Mouse (Mus musculus) MEL (cell line): ENCODE data around the gene Dbn1. TPM values are rescaled to one million over a fixed set of nuclear protein-coding genes. Genes with fewer than 3 reads are reported as not detected.

Experiments
- DNase-seq: peaks from one replicate; pipeline ENCODE4 v3.0.0; 2011; ENCODE audit warnings: low read depth, low spot score
- H3K27ac ChIP-seq: 2 replicates; pipeline ENCODE4 v1.5.1; 2012; ENCODE audit warnings: low read depth, mild to moderate bottlenecking, control low read depth, low read length, moderate library complexity; ENCODE audit not compliant: control insufficient read depth
- H3K27me3 ChIP-seq, 2 experiments: fragments of 150-350 bp in 1 of 2; sonication (generic) in 1 of 2; 2 replicates each; pipeline ENCODE4 v1.6.1; 2012; ENCODE audit warnings: low read length in 2 of 2, mild to moderate bottlenecking in 2 of 2, improper control_type of control experiment in 1 of 2, moderate library complexity in 1 of 2; ENCODE audit not compliant: insufficient read depth in 2 of 2, control insufficient read depth in 1 of 2
- H3K36me3 ChIP-seq, 2 experiments: 2 replicates each; pipeline ENCODE4 v1.6.1; 2012 to 2014; ENCODE audit warnings: low read length in 2 of 2, improper control_type of control experiment in 1 of 2, inconsistent platforms in 1 of 2, mild to moderate bottlenecking in 1 of 2; ENCODE audit not compliant: insufficient read depth in 2 of 2, control insufficient read depth in 1 of 2
- H3K4me1 ChIP-seq, 2 experiments: fragments of 150-350 bp in 1 of 2; sonication (generic) in 1 of 2; 2 replicates each; pipeline ENCODE4 v1.6.1; 2012; ENCODE audit warnings: low read length in 2 of 2, improper control_type of control experiment in 1 of 2, mild to moderate bottlenecking in 1 of 2; ENCODE audit not compliant: insufficient read depth in 2 of 2, control insufficient read depth in 1 of 2
- H3K4me3 ChIP-seq, 2 experiments: fragments of 150-350 bp in 1 of 2; sonication (generic) in 1 of 2; 2 replicates each; pipeline ENCODE4 v1.5.1; 2012; ENCODE audit warnings: low read depth in 2 of 2, low read length in 2 of 2, mild to moderate bottlenecking in 2 of 2, moderate library complexity in 2 of 2, control low read depth in 1 of 2, improper control_type of control experiment in 1 of 2; ENCODE audit not compliant: control insufficient read depth in 1 of 2, insufficient read depth in 1 of 2
- H3K79me2 ChIP-seq: 2 replicates; pipeline ENCODE4 v1.6.1; 2012; ENCODE audit warnings: mild to moderate bottlenecking, low read length, moderate library complexity; ENCODE audit not compliant: control insufficient read depth, poor library complexity, insufficient read depth
- H3K9ac ChIP-seq: 2 replicates; pipeline ENCODE4 v1.6.1; 2012; ENCODE audit warnings: low read depth, mild to moderate bottlenecking, control low read depth, low read length, moderate library complexity; ENCODE audit not compliant: control insufficient read depth, poor library complexity, severe bottlenecking
- H3K9me3 ChIP-seq: fragments of 150-350 bp; sonication (generic); replicated peaks from 2 replicates; pipeline ENCODE4 v1.6.1; 2012; ENCODE audit warnings: mild to moderate bottlenecking, low read length, improper control_type of control experiment, moderate library complexity; ENCODE audit not compliant: insufficient read depth
- CHD2 ChIP-seq: IDR thresholded peaks from 2 replicates; pipeline ENCODE4 v1.6.1; 2011; ENCODE audit warnings: low read length, improper control_type of control experiment
- E2F4 ChIP-seq: IDR thresholded peaks from 2 replicates; pipeline ENCODE4 v1.6.1; 2011; ENCODE audit warnings: low read depth, low read length, improper control_type of control experiment, borderline replicate concordance
- GATA1 ChIP-seq: IDR thresholded peaks from 2 replicates; pipeline ENCODE4 v1.6.1; 2011; ENCODE audit warnings: low read depth, low read length, improper control_type of control experiment
- MAZ ChIP-seq: IDR thresholded peaks from 2 replicates; pipeline ENCODE4 v1.6.1; 2012; ENCODE audit warnings: low read depth, mild to moderate bottlenecking, inconsistent platforms, low read length, improper control_type of control experiment
- MEF2A ChIP-seq: IDR thresholded peaks from 2 replicates; pipeline ENCODE4 v1.6.1; 2014; ENCODE audit warnings: low read depth, mild to moderate bottlenecking, inconsistent platforms, low read length, improper control_type of control experiment; ENCODE audit not compliant: poor library complexity, insufficient replicate concordance, severe bottlenecking; ENCODE audit errors: extremely low read depth
- MXI1 ChIP-seq: IDR thresholded peaks from 2 replicates; pipeline ENCODE4 v1.6.1; 2011; ENCODE audit warnings: mild to moderate bottlenecking, low read depth, low read length, improper control_type of control experiment
- MYC ChIP-seq: IDR thresholded peaks from 2 replicates; pipeline ENCODE4 v1.6.1; 2011; ENCODE audit warnings: low read depth, mild to moderate bottlenecking, low read length, improper control_type of control experiment, moderate library complexity
- NELFE ChIP-seq: IDR thresholded peaks from 2 replicates; pipeline ENCODE4 v1.6.1; 2011; ENCODE audit warnings: low read depth, low read length, improper control_type of control experiment
- NRF1 ChIP-seq: IDR thresholded peaks from 2 replicates; pipeline ENCODE4 v1.6.1; 2014; ENCODE audit warnings: low read depth, mild to moderate bottlenecking, inconsistent platforms, low read length, improper control_type of control experiment, moderate library complexity; ENCODE audit not compliant: poor library complexity, insufficient read depth, severe bottlenecking
- RCOR1 ChIP-seq: IDR thresholded peaks from 2 replicates; pipeline ENCODE4 v1.6.1; 2012; ENCODE audit warnings: low read depth, mild to moderate bottlenecking, inconsistent platforms, low read length, improper control_type of control experiment
- TBP ChIP-seq: IDR thresholded peaks from 2 replicates; pipeline ENCODE4 v1.8.0; 2011; ENCODE audit warnings: low read depth, low read length, improper control_type of control experiment
- UBTF ChIP-seq: IDR thresholded peaks from 2 replicates; pipeline ENCODE4 v1.6.1; 2012; ENCODE audit warnings: low read depth, mild to moderate bottlenecking, inconsistent platforms, low read length, improper control_type of control experiment, moderate library complexity, borderline replicate concordance; ENCODE audit not compliant: insufficient read depth
- USF1 ChIP-seq: IDR thresholded peaks from 2 replicates; pipeline ENCODE4 v1.6.1; 2014; ENCODE audit warnings: low read depth, mild to moderate bottlenecking, inconsistent platforms, low read length, improper control_type of control experiment, moderate library complexity
- USF2 ChIP-seq, 2 experiments: IDR thresholded peaks; 2 replicates each; pipeline ENCODE4 v1.6.1; 2011 to 2012; ENCODE audit warnings: improper control_type of control experiment in 2 of 2, low read length in 2 of 2, borderline replicate concordance in 1 of 2, inconsistent platforms in 1 of 2, low read depth in 1 of 2, mild to moderate bottlenecking in 1 of 2; ENCODE audit not compliant: insufficient read depth in 1 of 2
- ZC3H11A ChIP-seq: IDR thresholded peaks from 2 replicates; pipeline ENCODE4 v1.6.1; 2012; ENCODE audit warnings: low read depth, mild to moderate bottlenecking, inconsistent platforms, low read length, improper control_type of control experiment
- ZKSCAN1 ChIP-seq: IDR thresholded peaks from 2 replicates; pipeline ENCODE4 v1.6.1; 2012; ENCODE audit warnings: low read depth, mild to moderate bottlenecking, inconsistent platforms, low read length, improper control_type of control experiment, moderate library complexity
- polyA plus RNA-seq, 2 experiments: library from polyadenylated mRNA; stranded (reverse) in 1 of 2; unstranded in 1 of 2; fragments of >175 nt in 1 of 2; fragments of >200 nt in 1 of 2; gene quantifications; 2 replicates each; pipeline versions ENCODE4 v1.2.1 to v1.2.4; 2012; ENCODE audit warnings: low replicate concordance in 2 of 2, low read depth in 1 of 2; ENCODE audit not compliant: insufficient read length in 2 of 2, insufficient read depth in 1 of 2, missing spikeins in 1 of 2
- total RNA-seq: library from RNA; depleted of rRNA; stranded (reverse); fragments of 300-350 nt; gene quantifications from 2 replicates; pipeline ENCODE4 v1.2.3, GENCODE M21; 2012

Dbn1 gene
- total and polyA plus RNA-seq, 3 experiments, result 0.04 to 0.53 TPM; not detected in 1

DNA sequence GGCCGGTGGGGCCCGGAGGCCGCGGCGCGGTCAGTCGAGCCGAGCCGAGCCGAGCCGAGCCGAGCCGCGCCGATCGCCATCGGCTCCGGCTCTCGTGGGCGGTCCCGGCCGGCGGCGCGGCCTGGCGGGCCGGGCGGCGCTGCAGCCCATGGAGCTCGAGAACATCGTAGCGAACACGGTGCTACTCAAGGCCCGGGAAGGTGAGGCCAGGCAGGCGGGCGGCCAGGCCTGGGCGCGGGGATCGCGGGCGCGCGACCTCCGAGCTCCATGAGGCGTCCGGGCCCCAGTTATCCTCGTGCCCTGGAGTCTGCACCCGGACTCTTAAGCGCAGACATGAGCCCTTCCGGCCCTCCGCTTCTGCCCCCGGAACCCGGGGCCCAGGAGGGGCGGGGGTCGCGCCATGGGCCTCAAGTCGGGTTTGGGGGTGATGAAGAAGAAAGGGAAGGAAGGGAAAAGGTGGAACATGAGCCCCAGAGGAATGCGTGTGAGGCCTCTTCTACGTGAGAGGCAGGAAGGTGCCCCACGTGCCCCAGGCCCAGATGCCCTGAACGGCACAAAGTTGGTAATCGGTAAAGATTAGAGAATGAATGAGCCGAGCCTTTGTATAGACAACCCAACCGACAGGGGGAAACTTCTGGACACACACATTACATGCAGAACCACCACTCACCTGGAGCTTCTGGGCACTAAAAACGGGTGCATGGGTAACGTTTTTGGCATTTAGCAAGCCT is 42.4 kb downstream of the Dbn1 start (continued):
- TF ChIP-seq NELFE, result 0 out of 2 replicates have a peak, but pooled peaks have one; percentile 13
- TF ChIP-seq MYC, result peak; percentile 65; the same call in 1 of the 2 replicates
- TF ChIP-seq RCOR1, result no peak
- TF ChIP-seq MXI1, result peak; percentile 89; the same call in 1 of the 2 replicates
- peak; percentile 60; the same call in 1 of the 2 replicates for TF ChIP-seq UBTF
- no peak for TF ChIP-seq TBP
- no peak for TF ChIP-seq ZC3H11A

DNA sequence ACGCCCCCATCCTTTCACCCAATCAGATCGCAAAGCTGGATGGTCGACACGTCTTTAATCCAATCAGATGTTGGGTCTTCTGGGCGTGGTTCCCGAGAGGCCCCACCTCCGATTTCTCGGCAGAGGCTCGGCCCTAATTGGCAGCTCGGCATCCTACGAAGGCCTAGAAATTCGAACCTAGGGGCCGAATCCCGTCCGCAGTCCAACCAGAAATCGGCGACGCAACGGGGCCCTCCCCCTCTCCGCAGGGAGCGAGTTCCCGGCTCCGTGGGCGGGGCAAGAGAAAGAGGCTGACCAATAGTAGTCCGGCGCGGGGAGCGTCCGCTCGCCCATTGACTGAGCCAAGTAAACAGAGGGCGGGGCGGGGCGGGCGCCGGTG is 43.0 kb downstream of the Dbn1 start, which contains the start of gene Grk6:
Gene Grk6 (plus strand): TSS at position 136 of the 379 bp plus-strand sequence.
- Histone ChIP-seq H3K27ac (peak within 1 kb of the TSS; percentile 85), H3K9ac (peak within 1 kb of the TSS; percentile 94), H3K36me3 (peaks cover 0 to 18% of the 10 kb centered on the region in 2 experiments; a peak in 2 of 4 replicates), H3K4me3 (peak within 1 kb of the TSS; percentile 80 to 83), H3K79me2 (peaks cover 32% of the 10 kb centered on the region), H3K4me1 (peaks cover 7 to 31% of the 10 kb centered on the region in 2 experiments), H3K9me3 (no peaks in the 10 kb centered on the region), H3K27me3 (no peaks in the 10 kb centered on the region)
- peak; percentile 99 for DNase-seq
- TF ChIP-seq MEF2A (no peak), NRF1 (no peak), MYC (no peak), E2F4 (no peak; the same call in 1 of the 2 replicates), ZKSCAN1 (no peak), CHD2 (peak; percentile 86), USF2 (IDR thresholded peaks at IDR 0.05; ENCODE audit: borderline replicate concordance in 1 of 2, insufficient read depth in 1 of 2, low read depth in 1 of 2, low read length in 2 of 2) (no peak), MAZ (0 out of 2 replicates have a peak, but pooled peaks have one; percentile 28), USF1 (0 out of 2 replicates have a peak, but pooled peaks have one; percentile 28), GATA1 (no peak), TBP (no peak; the same call in 1 of the 2 replicates)
